Comparison of ENCODE assay signal across 9 mouse cellular contexts in genomic region chr17:88508846-88509508, GRCm38 (mm10). TPM values are rescaled to one million over a fixed set of nuclear protein-coding genes. Genes with fewer than 3 reads are reported as not detected.
DNase-seq lines count a peak whose midpoint lies in the region; ATAC-seq lines count a peak whose summit lies in the region.
"Had no signal": no experiment of that assay in that cellular context is flagged by ENCODE, and none has a peak within 500 bp of the region (broad histone marks: within the 10 kb centered on the region; RNA-seq: fewer than 3 reads in every experiment).

No protein-coding gene starts in this region.

- no peak overlapping the region for H3K27ac ChIP-seq in embryonic facial prominence, embryonic 10.5 days (replicated peaks)
- H3K27ac ChIP-seq in limb, embryonic 11.5 days (replicated peaks; ENCODE audit: low read depth, low read length): no peak overlapping the region
- H3K27ac ChIP-seq in midbrain, embryonic 16.5 days (ENCODE audit: low read length): no peak overlapping the region

- no peaks in the 10 kb centered on the region for H3K9me3 ChIP-seq in embryonic facial prominence, embryonic 10.5 days
- H3K9me3 ChIP-seq in limb, embryonic 11.5 days (ENCODE audit: control insufficient read depth, low read length): no peaks in the 10 kb centered on the region
- H3K9me3 ChIP-seq in midbrain, embryonic 16.5 days (replicated peaks; ENCODE audit: control insufficient read depth, low read length, poor library complexity, severe bottlenecking): no peaks in the 10 kb centered on the region

- ATAC-seq in limb, embryonic 11.5 days (ENCODE audit: insufficient number of reproducible peaks, low FRiP score, low TSS enrichment, low read depth): no peak; the same call in 1 of the 2 replicates
- 0 out of 2 replicates have a peak, but pooled peaks have one; percentile 22 for ATAC-seq in midbrain, embryonic 16.5 days

- DNase-seq in layer of hippocampus, adult 9-11 months: peak; percentile 79
- no peak for DNase-seq in layer of hippocampus, postnatal 25 days (ENCODE audit: extremely low spot score in 1 of 2, low spot score in 1 of 2)
- peak; percentile 79 for DNase-seq in R1 (ENCODE audit: low read depth, low spot score)
- peak; percentile 40 for DNase-seq in embryonic facial prominence, embryonic 10.5 days (ENCODE audit: low spot score)
- peak; percentile 63 to 69 for DNase-seq in heart, postnatal 10 days
- DNase-seq in limb, embryonic 11.5 days (ENCODE audit: low spot score): peak; percentile 38
- peak; percentile 88 for DNase-seq in urinary bladder, postnatal 14 days (ENCODE audit: low spot score)

- no peak overlapping the region for H3K4me3 ChIP-seq in embryonic facial prominence, embryonic 10.5 days
- H3K4me3 ChIP-seq in limb, embryonic 11.5 days (ENCODE audit: low read depth, low read length): no peak overlapping the region
- H3K4me3 ChIP-seq in midbrain, embryonic 16.5 days (ENCODE audit: low read depth, low read length): no peak overlapping the region
- H3K4me3 ChIP-seq: erythroblast, embryonic 14.5 days had no signal

- peak overlapping the region; percentile 22; the same call in 1 of the 2 replicates for H3K9ac ChIP-seq in limb, embryonic 11.5 days (ENCODE audit: low read length)
- H3K9ac ChIP-seq in midbrain, embryonic 16.5 days (ENCODE audit: low read depth, low read length): 0 out of 2 replicates have a peak overlapping the region, but pooled peaks have one; percentile 11

- peaks cover 25% of the 10 kb centered on the region for H3K4me1 ChIP-seq in embryonic facial prominence, embryonic 10.5 days
- H3K4me1 ChIP-seq in limb, embryonic 11.5 days (ENCODE audit: control insufficient read depth, insufficient read depth, low read length): peaks cover 7% of the 10 kb centered on the region; the same call in 1 of the 2 replicates
- peaks cover 10% of the 10 kb centered on the region for H3K4me1 ChIP-seq in midbrain, embryonic 16.5 days (ENCODE audit: control insufficient read depth, insufficient read depth, low read length)

- H3K4me2 ChIP-seq in limb, embryonic 11.5 days (ENCODE audit: low read depth, severe bottlenecking): no peak overlapping the region
- H3K4me2 ChIP-seq in midbrain, embryonic 16.5 days (ENCODE audit: low read length): no peak overlapping the region

- intact Hi-C loops in heart, postnatal 10 days (cut with DNase I): no loop called here

- H3K27me3 ChIP-seq in embryonic facial prominence, embryonic 10.5 days (replicated peaks; ENCODE audit: low read depth, poor library complexity, severe bottlenecking): no peaks in the 10 kb centered on the region
- no peaks in the 10 kb centered on the region for H3K27me3 ChIP-seq in limb, embryonic 11.5 days (ENCODE audit: control insufficient read depth, insufficient read depth, low read length)
- no peaks in the 10 kb centered on the region for H3K27me3 ChIP-seq in midbrain, embryonic 16.5 days (ENCODE audit: control insufficient read depth, insufficient read depth, low read depth, low read length)

- H3K36me3 ChIP-seq in embryonic facial prominence, embryonic 10.5 days (replicated peaks): no peaks in the 10 kb centered on the region
- H3K36me3 ChIP-seq in limb, embryonic 11.5 days (ENCODE audit: control insufficient read depth, insufficient read depth, low read length): no peaks in the 10 kb centered on the region
- no peaks in the 10 kb centered on the region for H3K36me3 ChIP-seq in midbrain, embryonic 16.5 days (ENCODE audit: control insufficient read depth, insufficient read depth, low read length)

- WGBS in embryonic facial prominence, embryonic 10.5 days: 35% methylated on average over 12 of the region's 12 CpGs
- 33% methylated on average over 12 of the region's 12 CpGs for WGBS in limb, embryonic 11.5 days
- 30% methylated on average over 12 of the region's 12 CpGs for WGBS in midbrain, embryonic 16.5 days

RNA-seq across cellular contexts. Expression of gene Ppp1r21, which starts 20.9 kb away (rescaled TPM):
- total RNA-seq in layer of hippocampus, postnatal 25 days (2021): 10 to 100 TPM; 81.8 to 84.9 TPM
- polyA plus RNA-seq in embryonic facial prominence, embryonic 10.5 days (2016; fragmentation: Nextera tagmentation; extraction: Ambion mirVana): 17.9 and 19.7 TPM in 2 replicates
- total RNA-seq in heart, postnatal 10 days (2021): 10 to 100 TPM; 15.0 to 15.7 TPM
- polyA plus RNA-seq in limb, embryonic 11.5 days (2014; fragmentation: Nextera tagmentation; extraction: Ambion mirVana): 22.6 and 24.1 TPM in 2 replicates
- 37.9 and 39.5 TPM in 2 replicates for polyA plus RNA-seq in midbrain, embryonic 16.5 days (2015; fragmentation: Nextera tagmentation; extraction: Ambion mirVana)

Comparison
In these comparisons a context has a peak if more than half of its experiments do, and no peak if none do; other contexts are left out.
1. DNase-seq: peak in layer of hippocampus, adult 9-11 months (single experiment), R1 (single experiment), embryonic facial prominence, embryonic 10.5 days (single experiment), heart, postnatal 10 days (2 of 2), limb, embryonic 11.5 days (single experiment) and urinary bladder, postnatal 14 days (single experiment); none in layer of hippocampus, postnatal 25 days (0 of 2).